Mouse (Mus musculus) bone marrow, adult 2 months (tissue): Measurements from ENCODE around the gene Sept9. TPM values are rescaled to one million over a fixed set of nuclear protein-coding genes. Genes with fewer than 3 reads are reported as not detected.

Experiments
- H3K27ac ChIP-seq: fragments of 200-500 bp; 2 replicates; pipeline ENCODE4 v1.5.1; 2012; ENCODE audit warnings: low read depth, mild to moderate bottlenecking, control low read depth, inconsistent platforms, low read length; ENCODE audit not compliant: control insufficient read depth, poor library complexity, insufficient read depth
- H3K4me1 ChIP-seq: fragments of 200-500 bp; 2 replicates; pipeline ENCODE4 v1.6.1; 2011; ENCODE audit warnings: low read length; ENCODE audit not compliant: control insufficient read depth, insufficient read depth
- H3K4me3 ChIP-seq: fragments of 200-500 bp; replicated peaks from 2 replicates; pipeline ENCODE3; 2011; ENCODE audit warnings: mild to moderate bottlenecking, low read depth, low read length, control low read depth; ENCODE audit not compliant: control insufficient read depth
- CTCF ChIP-seq: fragments of 200-500 bp; IDR thresholded peaks from 2 replicates; pipeline ENCODE4 v1.5.1; 2011; ENCODE audit warnings: low read length, control low read depth; ENCODE audit not compliant: control insufficient read depth, insufficient read depth
- POLR2A ChIP-seq: fragments of 200-500 bp; IDR thresholded peaks from 2 replicates; pipeline ENCODE4 v1.6.1; 2011; ENCODE audit warnings: low read depth, mild to moderate bottlenecking, control low read depth, low read length, borderline replicate concordance; ENCODE audit not compliant: control insufficient read depth
- WGBS: fragments of 180-500 bp; shearing (Covaris S2); methylation state at CpG from one replicate; pipeline ENCODE4 v1.1.7; 2018; 5-methylcytosine and 5-hydroxymethylcytosine counted together
- polyA plus RNA-seq: library from polyadenylated mRNA; stranded (reverse); fragments of >200 nt; gene quantifications from 2 replicates; pipeline ENCODE4 v1.2.4, GENCODE M21; 2011; ENCODE audit warnings: low replicate concordance; ENCODE audit not compliant: missing spikeins, insufficient read depth, insufficient read length

Sept9 gene
- polyA plus RNA-seq, 1 experiment = 51.6 TPM

GRCm38 (mm10) chr11:117394230-117395137, 195.0 kb downstream of the Sept9 start:
- Histone ChIP-seq H3K4me3 (no peak overlapping the region), H3K27ac (no peak overlapping the region), H3K4me1 (peaks cover 2% of the 10 kb centered on the region; the same call in 1 of the 2 replicates)
- TF ChIP-seq CTCF (no peak), POLR2A (no peak)
- WGBS = 2% methylated on average over 34 of the region's 34 CpGs

DNA sequence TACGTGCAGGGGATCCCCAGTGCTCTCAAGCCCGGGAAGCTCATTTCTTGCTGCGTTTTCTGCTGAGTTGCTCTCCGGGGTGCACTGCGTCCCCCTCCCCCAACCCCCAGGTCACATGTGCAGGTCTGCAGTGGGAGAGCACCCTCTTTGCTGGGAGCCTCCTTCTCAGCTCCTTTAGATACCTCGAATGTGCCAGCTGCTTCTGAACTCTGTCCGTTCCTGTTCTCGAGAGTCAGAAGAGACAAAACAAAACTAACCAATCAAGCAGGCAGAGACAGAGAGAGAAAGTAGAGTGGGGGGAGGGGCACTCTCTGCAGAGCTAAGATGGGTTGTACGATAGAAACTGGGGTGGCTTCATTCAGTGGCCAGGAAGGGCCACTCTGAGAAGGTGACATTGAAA, 195.8 kb downstream of the Sept9 start:
- H3K4me3 ChIP-seq = no peak overlapping the region
- 3% methylated on average over 9 of the region's 9 CpGs for WGBS
- no peak overlapping the region for H3K27ac ChIP-seq
- TF ChIP-seq CTCF = no peak
- no peak for TF ChIP-seq POLR2A
- H3K4me1 ChIP-seq = peaks cover 2% of the 10 kb centered on the region; the same call in 1 of the 2 replicates

- Histone ChIP-seq H3K4me1 (no peaks in the 10 kb centered on the region), H3K4me3 (no peak overlapping the region), H3K27ac (no peak overlapping the region)
- WGBS = 5% methylated on average over 3 of the region's 3 CpGs
- TF ChIP-seq POLR2A (no peak), CTCF (no peak)
Observed at GRCm38 (mm10) chr11:117396929-117397328, 197.5 kb downstream of the Sept9 start.

DNA sequence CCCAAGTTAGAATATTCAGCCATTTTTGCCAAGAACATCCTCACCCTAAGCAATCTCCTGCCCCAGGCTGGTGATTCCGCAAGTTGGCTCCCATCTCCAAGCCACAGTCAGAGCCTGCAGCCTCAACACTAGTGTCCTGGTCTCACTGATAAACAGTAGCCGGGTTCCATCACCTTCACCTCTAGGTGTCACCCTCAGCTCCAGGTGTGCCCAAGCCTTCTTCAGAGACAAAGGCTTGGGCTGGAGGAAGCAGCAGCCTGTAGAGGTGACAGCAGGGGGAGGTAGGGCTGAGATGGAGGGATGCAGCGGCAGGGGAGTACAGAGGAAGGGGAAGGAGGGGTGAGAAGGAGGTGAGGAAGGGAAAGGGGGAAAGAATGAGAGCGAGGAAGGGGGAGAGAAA, 198.3 kb downstream of the Sept9 start:
- Histone ChIP-seq H3K4me1 (no peaks in the 10 kb centered on the region), H3K27ac (no peak overlapping the region), H3K4me3 (no peak overlapping the region)
- TF ChIP-seq POLR2A (no peak), CTCF (no peak)
- WGBS = 26% methylated on average over 4 of the region's 4 CpGs

GRCm38 (mm10) chr11:117398191-117398590, 198.7 kb downstream of the Sept9 start:
- WGBS = 46% methylated on average over 7 of the region's 7 CpGs
- TF ChIP-seq CTCF = no peak
- no peak for TF ChIP-seq POLR2A
- no peaks in the 10 kb centered on the region for H3K4me1 ChIP-seq
- no peak overlapping the region for H3K27ac ChIP-seq
- H3K4me3 ChIP-seq = no peak overlapping the region

DNA sequence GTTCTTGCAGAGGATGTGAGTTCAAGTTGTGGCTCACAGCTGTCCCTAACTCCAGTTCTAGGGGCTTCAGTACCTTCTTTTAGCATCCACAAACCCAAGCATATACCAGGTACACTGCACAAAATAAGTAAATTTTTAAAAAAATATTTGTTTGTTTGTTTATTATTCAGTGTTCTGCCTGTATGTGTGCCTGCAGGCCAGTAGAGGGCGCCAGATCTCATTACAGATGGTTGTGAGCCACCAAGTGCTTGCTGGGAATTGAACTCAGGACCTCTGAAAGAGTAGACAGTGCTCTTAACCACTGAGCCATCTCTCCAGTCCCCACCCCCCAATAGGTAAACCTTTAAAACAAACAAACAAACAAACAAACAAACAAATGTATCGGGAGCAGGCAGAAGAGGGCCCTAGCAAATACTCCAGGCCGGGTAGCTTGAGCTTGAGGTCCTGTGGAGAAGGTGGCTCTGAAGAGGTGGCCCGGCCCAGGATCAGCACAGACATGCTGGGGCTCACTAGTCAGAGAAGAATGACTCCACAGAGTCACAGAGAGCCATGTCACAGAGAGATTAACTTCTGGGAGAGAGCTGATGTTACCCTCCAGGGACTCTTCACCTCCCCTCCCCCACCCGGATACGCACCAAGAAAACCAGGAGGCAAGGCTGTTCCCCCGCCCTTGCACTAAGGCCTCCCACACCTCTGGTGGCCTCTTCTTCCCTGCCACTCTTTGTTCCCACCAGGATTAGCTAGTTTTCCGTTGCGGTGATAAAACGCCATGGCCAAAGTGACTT, 202.3 kb downstream of the Sept9 start:
- Histone ChIP-seq H3K4me3 (no peak overlapping the region), H3K4me1 (no peaks in the 10 kb centered on the region), H3K27ac (no peak overlapping the region)
- TF ChIP-seq CTCF = peak; percentile 33; the same call in 1 of the 2 replicates
- no peak for TF ChIP-seq POLR2A
- 82% methylated on average over 10 of the region's 10 CpGs for WGBS

- Histone ChIP-seq H3K4me3 (no peak overlapping the region), H3K4me1 (no peaks in the 10 kb centered on the region), H3K27ac (no peak overlapping the region)
- WGBS = 59% methylated on average over 11 of the region's 11 CpGs
- TF ChIP-seq CTCF (no peak), POLR2A (no peak)
Observed at GRCm38 (mm10) chr11:117402550-117402949, 203.1 kb downstream of the Sept9 start.

DNA sequence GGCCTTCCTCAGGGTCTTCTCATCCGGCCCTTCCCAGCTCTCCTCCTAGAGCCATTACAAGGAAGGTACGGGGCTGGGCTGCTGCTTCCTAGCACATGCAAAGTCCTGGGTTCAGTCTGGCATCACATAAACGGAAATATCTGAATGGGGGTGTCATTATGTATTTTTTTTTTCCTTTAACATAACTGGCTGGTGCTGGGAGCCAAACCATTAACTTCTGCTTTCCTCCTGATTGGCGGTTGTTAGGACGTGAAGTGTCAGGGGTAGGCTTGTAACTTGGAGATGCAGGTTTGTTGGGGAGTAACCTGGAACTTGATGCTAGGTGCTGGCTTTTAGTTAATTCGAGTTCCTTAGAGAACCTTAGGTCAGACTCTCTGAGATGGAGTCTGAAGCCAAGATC, 203.6 kb downstream of the Sept9 start:
- 21% methylated on average over 6 of the region's 6 CpGs for WGBS
- H3K27ac ChIP-seq = no peak overlapping the region
- TF ChIP-seq CTCF (no peak), POLR2A (no peak)
- H3K4me3 ChIP-seq = no peak overlapping the region
- no peaks in the 10 kb centered on the region for H3K4me1 ChIP-seq
